In genomic region chr1:127287505-127287904, GRCm38 (mm10) we compare ENCODE assay signal across 23 mouse cellular contexts.
A peak's percentile ranks its signal among the peaks of the same experiment; 100 is the strongest.
DNase-seq lines count a peak whose midpoint lies in the region; ATAC-seq and TF ChIP-seq lines count a peak whose summit lies in the region.
"Had no signal": no experiment of that assay in that cellular context is flagged by ENCODE, and none has a peak within 500 bp of the region (broad histone marks: within the 10 kb centered on the region; RNA-seq: fewer than 3 reads in every experiment).

No protein-coding gene starts in this region.

- DNase-seq in MEL (ENCODE audit: low read depth, low spot score) = no peak
- DNase-seq in adrenal gland, postnatal 14 days = no peak
- no peak for DNase-seq in urinary bladder, postnatal 36 days (ENCODE audit: low spot score in 2 of 2)
- DNase-seq in heart, adult 18-20 months = no peak
- no peak for DNase-seq in cerebellum, adult 9-11 months
- DNase-seq: adrenal gland, adult 2 months; adrenal gland, adult 8-10 months; adrenal gland, postnatal 10 days; adrenal gland, postnatal 25 days; adrenal gland, postnatal 36 days; B cell, adult 2 months; cerebellum, adult 11 months; cerebellum, adult 11-12 months; cerebellum, adult 18-20 months; cerebellum, adult 2 months had no signal

- no peak for TF ChIP-seq POLR2A in MEL (IDR thresholded peaks at IDR 0.05; ENCODE audit: control insufficient read depth in 1 of 2, insufficient read depth in 1 of 2, low read depth in 1 of 2, low read length in 2 of 2, poor library complexity in 1 of 2)

- H3K79me2 ChIP-seq in MEL (ENCODE audit: control insufficient read depth, insufficient read depth, low read length, poor library complexity) = no peaks in the 10 kb centered on the region

- 80% methylated on average over 6 of the region's 6 CpGs for WGBS in intestine, embryonic 15.5 days
- WGBS in intestine, embryonic 16.5 days = 76% methylated on average over 6 of the region's 6 CpGs
- 41% methylated on average over 6 of the region's 6 CpGs for WGBS in intestine, postnatal 0 days

- H3K4me1 ChIP-seq in MEL (ENCODE audit: control insufficient read depth in 1 of 2, insufficient read depth in 2 of 2, low read length in 2 of 2) = no peaks in the 10 kb centered on the region; a peak in 1 of 4 replicates
- no peaks in the 10 kb centered on the region for H3K4me1 ChIP-seq in intestine, embryonic 15.5 days (replicated peaks)
- H3K4me1 ChIP-seq in intestine, embryonic 16.5 days (ENCODE audit: control insufficient read depth, insufficient read depth, low read length) = no peaks in the 10 kb centered on the region
- no peaks in the 10 kb centered on the region for H3K4me1 ChIP-seq in intestine, postnatal 0 days (replicated peaks; ENCODE audit: control insufficient read depth, insufficient read depth, low read length)

- ATAC-seq in intestine, embryonic 15.5 days = peak; percentile 71
- ATAC-seq in intestine, embryonic 16.5 days = peak; percentile 83
- peak; percentile 49; the same call in 1 of the 2 replicates for ATAC-seq in intestine, postnatal 0 days
- ATAC-seq: activated CD4-positive, CD25-positive, alpha-beta regulatory T cell, adult 4 months; CD4-positive, CD25-positive, alpha-beta regulatory T cell, adult 4 months; Patski had no signal

- TF ChIP-seq EP300 in MEL (IDR thresholded peaks at IDR 0.05; ENCODE audit: low read depth in 1 of 2, low read length in 2 of 2) = no peak

- no peak overlapping the region for H3K9ac ChIP-seq in MEL (ENCODE audit: control insufficient read depth, low read depth, low read length, poor library complexity, severe bottlenecking)
- H3K9ac ChIP-seq in intestine, embryonic 15.5 days = no peak overlapping the region
- no peak overlapping the region for H3K9ac ChIP-seq in intestine, embryonic 16.5 days (ENCODE audit: low read depth, low read length)
- H3K9ac ChIP-seq in intestine, postnatal 0 days (ENCODE audit: low read depth, low read length) = no peak overlapping the region

- H3K27ac ChIP-seq in MEL (ENCODE audit: control insufficient read depth, low read depth, low read length) = no peak overlapping the region
- no peak overlapping the region for H3K27ac ChIP-seq in intestine, embryonic 15.5 days
- H3K27ac ChIP-seq in intestine, embryonic 16.5 days (ENCODE audit: low read length) = no peak overlapping the region
- H3K27ac ChIP-seq in intestine, postnatal 0 days (ENCODE audit: low read depth, low read length) = no peak overlapping the region

- TF ChIP-seq CTCF in MEL (IDR thresholded peaks at IDR 0.05 in 2 of 3, conservative IDR thresholded peaks at IDR 0.05 in 1 of 3; ENCODE audit: control insufficient read depth in 1 of 3, insufficient read depth in 1 of 3, low read depth in 2 of 3, low read length in 3 of 3, poor library complexity in 1 of 3, severe bottlenecking in 1 of 3) = no peak
- TF ChIP-seq CTCF in intestine, postnatal 0 days (IDR thresholded peaks at IDR 0.05; ENCODE audit: low read depth) = no peak

- no peak overlapping the region for H3K4me3 ChIP-seq in MEL (ENCODE audit: control insufficient read depth in 1 of 2, insufficient read depth in 1 of 2, low read depth in 2 of 2, low read length in 2 of 2)
- no peak overlapping the region for H3K4me3 ChIP-seq in intestine, embryonic 15.5 days (replicated peaks)
- no peak overlapping the region for H3K4me3 ChIP-seq in intestine, embryonic 16.5 days (ENCODE audit: low read length)
- no peak overlapping the region for H3K4me3 ChIP-seq in intestine, postnatal 0 days (ENCODE audit: low read depth, low read length)

- H3K9me3 ChIP-seq in MEL (replicated peaks; ENCODE audit: insufficient read depth, low read length) = no peaks in the 10 kb centered on the region
- H3K9me3 ChIP-seq in intestine, embryonic 15.5 days = no peaks in the 10 kb centered on the region
- no peaks in the 10 kb centered on the region for H3K9me3 ChIP-seq in intestine, embryonic 16.5 days (ENCODE audit: control insufficient read depth, low read length)
- H3K9me3 ChIP-seq in intestine, postnatal 0 days (ENCODE audit: control insufficient read depth) = no peaks in the 10 kb centered on the region

- TF ChIP-seq RAD21 in MEL (IDR thresholded peaks at IDR 0.05; ENCODE audit: low read depth, low read length) = no peak

- H3K36me3 ChIP-seq in MEL (ENCODE audit: control insufficient read depth in 1 of 2, insufficient read depth in 2 of 2, low read length in 2 of 2) = no peaks in the 10 kb centered on the region
- no peaks in the 10 kb centered on the region for H3K36me3 ChIP-seq in intestine, embryonic 15.5 days
- H3K36me3 ChIP-seq in intestine, embryonic 16.5 days (ENCODE audit: control insufficient read depth, insufficient read depth, low read length) = peaks cover 5% of the 10 kb centered on the region; the same call in 1 of the 2 replicates
- H3K36me3 ChIP-seq in intestine, postnatal 0 days (ENCODE audit: control insufficient read depth, insufficient read depth) = peaks cover 5% of the 10 kb centered on the region; the same call in 1 of the 2 replicates
- H3K36me3 ChIP-seq: G1E had no signal

- H3K27me3 ChIP-seq in MEL (ENCODE audit: control insufficient read depth in 1 of 2, insufficient read depth in 2 of 2, low read length in 2 of 2) = no peaks in the 10 kb centered on the region
- no peaks in the 10 kb centered on the region for H3K27me3 ChIP-seq in intestine, embryonic 15.5 days (replicated peaks)
- no peaks in the 10 kb centered on the region for H3K27me3 ChIP-seq in intestine, embryonic 16.5 days (replicated peaks; ENCODE audit: control insufficient read depth, insufficient read depth, low read length)
- no peaks in the 10 kb centered on the region for H3K27me3 ChIP-seq in intestine, postnatal 0 days (replicated peaks; ENCODE audit: control insufficient read depth, insufficient read depth, low read length)
- H3K27me3 ChIP-seq: CH12.LX, Patski had no signal

- no peak overlapping the region for H3K4me2 ChIP-seq in intestine, embryonic 15.5 days (replicated peaks)
- no peak overlapping the region for H3K4me2 ChIP-seq in intestine, embryonic 16.5 days (ENCODE audit: low read depth, low read length)
- no peak overlapping the region for H3K4me2 ChIP-seq in intestine, postnatal 0 days (replicated peaks; ENCODE audit: low read depth)

TF ChIP-seq in MEL, 35 proteins besides CTCF, POLR2A, EP300 and RAD21:
- TF ChIP-seq RCOR1 (IDR thresholded peaks at IDR 0.05; ENCODE audit: low read depth, low read length) (peak; percentile 61), HCFC1 (IDR thresholded peaks at IDR 0.05; ENCODE audit: low read depth, low read length) (no peak), GATA1 (IDR thresholded peaks at IDR 0.05; ENCODE audit: low read depth, low read length) (peak; percentile 62), POLR2AphosphoS2 (IDR thresholded peaks at IDR 0.05; ENCODE audit: low read length) (no peak)
